Mouse (Mus musculus) bone marrow, adult 2 months (tissue): ENCODE data around the gene Fam84b. TPM values are rescaled to one million over a fixed set of nuclear protein-coding genes. Genes with fewer than 3 reads are reported as not detected.

Experiments used
- H3K27ac ChIP-seq: fragments of 200-500 bp; 2 replicates; pipeline ENCODE4 v1.5.1; 2012; ENCODE audit warnings: low read depth, mild to moderate bottlenecking, control low read depth, inconsistent platforms, low read length; ENCODE audit not compliant: control insufficient read depth, poor library complexity, insufficient read depth
- H3K4me1 ChIP-seq: fragments of 200-500 bp; 2 replicates; pipeline ENCODE4 v1.6.1; 2011; ENCODE audit warnings: low read length; ENCODE audit not compliant: control insufficient read depth, insufficient read depth
- H3K4me3 ChIP-seq: fragments of 200-500 bp; replicated peaks from 2 replicates; pipeline ENCODE3; 2011; ENCODE audit warnings: mild to moderate bottlenecking, low read depth, low read length, control low read depth; ENCODE audit not compliant: control insufficient read depth
- CTCF ChIP-seq: fragments of 200-500 bp; IDR thresholded peaks from 2 replicates; pipeline ENCODE4 v1.5.1; 2011; ENCODE audit warnings: low read length, control low read depth; ENCODE audit not compliant: control insufficient read depth, insufficient read depth
- POLR2A ChIP-seq: fragments of 200-500 bp; IDR thresholded peaks from 2 replicates; pipeline ENCODE4 v1.6.1; 2011; ENCODE audit warnings: low read depth, mild to moderate bottlenecking, control low read depth, low read length, borderline replicate concordance; ENCODE audit not compliant: control insufficient read depth
- whole genome bisulfite sequencing: fragments of 180-500 bp; shearing (Covaris S2); methylation state at CpG from one replicate; pipeline ENCODE4 v1.1.7; 2018; 5-methylcytosine and 5-hydroxymethylcytosine counted together
- polyA plus RNA-seq: library from polyadenylated mRNA; stranded (reverse); fragments of >200 nt; gene quantifications from 2 replicates; pipeline ENCODE4 v1.2.4, GENCODE M21; 2011; ENCODE audit warnings: low replicate concordance; ENCODE audit not compliant: missing spikeins, insufficient read depth, insufficient read length

The Fam84b gene
- 0.92 and 1.8 TPM in 2 replicates for polyA plus RNA-seq

DNA sequence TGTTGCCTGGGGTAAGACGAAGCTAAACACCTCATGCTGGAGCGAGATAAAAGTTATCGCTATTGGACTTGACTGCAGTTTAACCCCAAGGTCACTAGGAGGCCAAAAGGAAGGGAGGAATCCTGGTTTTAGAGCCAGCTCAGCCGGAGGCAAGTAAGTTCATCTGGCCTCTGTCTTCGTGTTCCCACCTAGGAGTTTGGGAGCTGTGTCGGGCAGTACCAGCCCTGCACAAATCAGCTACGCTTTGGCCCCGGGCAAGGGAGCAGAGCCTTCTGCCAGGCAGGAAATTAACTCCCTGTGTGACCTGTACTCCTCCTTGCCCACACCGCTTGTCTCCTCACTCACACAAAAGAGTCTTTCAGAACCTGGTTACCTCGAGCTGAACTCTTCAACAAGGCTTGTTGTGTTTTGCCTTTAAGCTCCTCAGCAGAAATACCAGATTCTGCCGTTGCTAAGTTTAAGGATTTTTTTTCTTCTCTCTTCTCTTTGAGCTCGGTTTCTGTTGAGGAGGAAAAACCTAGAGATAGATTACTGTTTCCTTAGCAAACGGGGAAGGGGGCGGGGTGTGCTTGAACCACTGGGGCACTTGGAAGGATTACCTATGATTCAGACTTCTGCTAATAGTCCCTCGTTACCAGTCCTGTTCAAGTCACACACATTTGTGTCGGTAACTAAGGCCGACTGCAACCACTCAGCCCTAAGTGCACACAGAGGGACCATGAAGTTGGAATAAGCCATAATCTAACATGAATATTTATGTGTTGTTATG is at the start of gene Fam84b:
Gene Fam84b, minus strand, starts transcription at position 548 of the 769 bp plus-strand sequence.
- Histone ChIP-seq H3K4me3 (no peak within 1 kb of the TSS), H3K4me1 (peaks cover 5% of the 10 kb centered on the region; the same call in 1 of the 2 replicates), H3K27ac (no peak within 1 kb of the TSS)
- TF ChIP-seq POLR2A = no peak
- no peak for TF ChIP-seq CTCF
- WGBS = 15% methylated on average over 17 of the region's 17 CpGs

- TF ChIP-seq POLR2A (no peak), CTCF (no peak)
- Histone ChIP-seq H3K4me3 (no peak overlapping the region), H3K4me1 (no peaks in the 10 kb centered on the region), H3K27ac (no peak overlapping the region)
- WGBS = 71% methylated on average over 6 of the region's 6 CpGs
Measured at GRCm38 (mm10) chr15:60898187-60898965, 44.8 kb upstream of the Fam84b start.

GRCm38 (mm10) chr15:60896040-60896439 is 42.5 kb upstream of the Fam84b start:
- H3K4me1 ChIP-seq = no peaks in the 10 kb centered on the region
- WGBS = 79% methylated on average over 2 of the region's 2 CpGs
- H3K4me3 ChIP-seq = no peak overlapping the region
- no peak for TF ChIP-seq CTCF
- TF ChIP-seq POLR2A = no peak
- no peak overlapping the region for H3K27ac ChIP-seq

DNA sequence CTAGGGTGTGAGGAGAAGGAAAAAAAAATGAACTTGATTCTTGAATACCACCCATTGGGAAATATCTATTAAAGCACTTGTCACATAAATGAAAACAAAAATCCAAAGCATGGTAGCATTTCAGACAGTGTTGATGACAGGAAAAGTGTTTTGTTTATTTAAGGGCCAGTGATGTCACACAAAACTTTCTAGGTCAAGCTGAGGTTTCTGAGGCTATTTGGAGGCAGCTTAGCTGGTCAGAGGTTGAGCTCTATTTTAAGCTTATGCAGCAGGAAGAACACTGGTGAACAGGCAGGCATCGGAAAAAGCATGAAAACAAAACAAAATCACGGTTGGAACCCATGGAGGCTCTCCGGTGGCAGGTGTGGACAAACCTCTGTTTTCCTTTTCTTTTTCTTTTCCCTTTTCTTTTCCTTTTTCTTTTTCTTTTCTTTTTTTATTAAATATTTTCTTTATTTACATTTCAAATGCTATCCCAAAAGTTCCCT is 39.4 kb upstream of the Fam84b start:
- no peak overlapping the region for H3K4me3 ChIP-seq
- 90% methylated on average over 3 of the region's 3 CpGs for WGBS
- no peak for TF ChIP-seq POLR2A
- no peak for TF ChIP-seq CTCF

DNA sequence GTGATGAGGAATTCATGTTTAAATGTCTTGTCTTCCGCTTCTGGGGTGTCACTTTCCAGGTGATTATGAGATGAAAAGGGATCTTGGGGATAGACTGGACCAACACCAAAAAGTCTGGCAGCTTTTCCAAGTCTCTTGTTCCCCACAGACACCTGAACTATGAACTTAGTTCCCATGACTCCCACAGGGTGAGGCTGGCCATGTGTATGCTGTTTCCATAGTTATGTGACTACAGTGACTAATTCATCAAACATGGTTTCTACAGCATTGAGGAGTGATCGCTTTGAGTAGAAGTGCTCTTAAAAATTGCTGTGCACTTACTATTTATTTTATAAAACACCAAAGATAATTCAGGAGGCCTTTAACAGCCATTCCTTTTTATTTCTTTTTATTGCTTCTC is 35.1 kb upstream of the Fam84b start:
- 79% methylated on average over 2 of the region's 2 CpGs for WGBS
- no peak for TF ChIP-seq CTCF
- no peak for TF ChIP-seq POLR2A
- H3K4me1 ChIP-seq = no peaks in the 10 kb centered on the region
- H3K27ac ChIP-seq = no peak overlapping the region
- no peak overlapping the region for H3K4me3 ChIP-seq

More for the DNA sequence above, 39.4 kb upstream of the Fam84b start:
- H3K4me1 ChIP-seq = no peaks in the 10 kb centered on the region
- H3K27ac ChIP-seq = no peak overlapping the region

- TF ChIP-seq POLR2A (no peak), CTCF (no peak)
- Histone ChIP-seq H3K4me1 (no peaks in the 10 kb centered on the region), H3K27ac (no peak overlapping the region), H3K4me3 (no peak overlapping the region)
- WGBS = 63% methylated on average over 6 of the region's 6 CpGs
Measured at GRCm38 (mm10) chr15:60875721-60876120, 22.1 kb upstream of the Fam84b start.

DNA sequence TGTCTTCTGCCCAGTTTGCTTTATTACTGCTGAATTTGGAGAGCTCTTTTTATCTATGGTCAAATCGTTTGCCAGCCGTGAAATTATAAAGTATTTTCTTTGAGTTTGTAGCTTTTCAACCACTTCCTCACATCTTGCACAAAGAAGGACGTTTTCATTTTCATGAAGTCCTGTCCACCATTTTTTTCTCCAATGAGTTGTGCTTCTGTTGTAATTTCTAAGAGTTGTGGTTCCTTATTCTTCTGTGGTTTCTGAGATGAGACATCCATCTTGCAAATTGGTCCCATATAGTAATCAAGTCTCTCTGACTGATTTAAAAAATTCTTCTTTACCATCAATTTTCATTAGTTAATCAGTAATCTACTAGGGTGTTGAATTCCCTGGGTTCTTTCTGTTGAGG is 8.8 kb upstream of the Fam84b start:
- TF ChIP-seq CTCF = no peak
- no peak for TF ChIP-seq POLR2A
- no peak overlapping the region for H3K27ac ChIP-seq
- WGBS = 29% methylated on average over 3 of the region's 3 CpGs
- no peak overlapping the region for H3K4me3 ChIP-seq
- no peaks in the 10 kb centered on the region for H3K4me1 ChIP-seq

GRCm38 (mm10) chr15:60855112-60855511 is 1.5 kb upstream of the Fam84b start:
- WGBS = 22% methylated on average over 1 of the region's 1 CpGs
- Histone ChIP-seq H3K27ac (no peak overlapping the region), H3K4me1 (peaks cover 5% of the 10 kb centered on the region; the same call in 1 of the 2 replicates), H3K4me3 (no peak overlapping the region)
- TF ChIP-seq CTCF = no peak
- TF ChIP-seq POLR2A = no peak
